Mouse (Mus musculus) megakaryocyte progenitor cell, adult 5-6 weeks (primary cell): ENCODE data around the gene Wfdc11. TPM values are rescaled to one million over a fixed set of nuclear protein-coding genes. Genes with fewer than 3 reads are reported as not detected.
"Not testable (repeated sequence)": the region's sequence is repeated elsewhere in the genome, so short reads cannot be mapped to it uniquely, and the experiment has no call there.

Experiments
- ATAC-seq: replicated peaks from 2 replicates; pipeline ENCODE4 v1.8.0; 2016; ENCODE audit warnings: mild to moderate bottlenecking, moderate TSS enrichment, inconsistent platforms; ENCODE audit not compliant: poor library complexity
- total RNA-seq, 2 experiments: library from RNA; stranded (forward) in 1 of 2; stranded (reverse) in 1 of 2; fragments of 157-497, 149-512 nt in 1 of 2; fragments of 200-1000 nt in 1 of 2; gene quantifications; 2 replicates each; pipeline versions ENCODE4 v1.2.3 to v1.2.4; 2015 to 2017

Wfdc11 gene
- total RNA-seq, 2 experiments from 2014 or later: not detected

DNA sequence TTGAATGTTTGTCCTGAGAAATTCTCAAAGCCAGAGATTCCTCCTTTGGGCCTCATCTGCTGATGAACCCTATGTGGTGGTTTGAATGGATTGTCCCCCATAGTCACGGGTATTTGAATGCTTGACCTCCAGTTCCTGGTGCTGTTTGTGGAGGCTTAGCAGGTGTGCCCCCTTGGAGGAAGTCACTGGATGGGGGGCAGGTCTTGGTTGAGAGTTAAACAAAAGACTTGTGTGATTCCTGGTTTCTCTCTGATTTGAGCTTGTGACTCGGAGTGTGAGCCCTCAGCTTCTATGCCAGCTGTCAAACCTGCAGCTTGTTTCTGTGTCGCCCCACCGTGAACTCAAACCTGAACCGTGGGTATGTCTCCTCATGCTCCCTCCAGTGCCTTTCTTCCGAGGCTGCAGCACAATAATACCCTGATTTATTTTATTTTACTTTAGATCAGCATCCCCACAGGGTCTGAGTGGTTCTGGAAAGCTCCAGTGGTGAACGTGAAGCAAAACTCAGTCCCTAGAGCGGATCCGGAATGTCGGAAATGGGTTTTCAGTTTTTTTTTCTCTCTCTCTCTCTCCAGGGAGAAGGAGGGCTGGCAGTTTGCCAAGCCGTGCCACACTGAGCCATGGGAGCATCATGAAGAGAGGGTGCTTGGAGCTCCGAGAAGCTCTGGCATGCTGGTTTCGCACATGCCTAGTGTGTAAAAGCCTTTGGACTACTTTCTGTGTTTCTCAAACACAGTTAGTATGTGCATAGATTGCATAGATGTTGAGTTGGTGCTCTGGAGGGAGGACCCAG is 31.8 kb downstream of the Wfdc11 start:
- ATAC-seq: no peak

DNA sequence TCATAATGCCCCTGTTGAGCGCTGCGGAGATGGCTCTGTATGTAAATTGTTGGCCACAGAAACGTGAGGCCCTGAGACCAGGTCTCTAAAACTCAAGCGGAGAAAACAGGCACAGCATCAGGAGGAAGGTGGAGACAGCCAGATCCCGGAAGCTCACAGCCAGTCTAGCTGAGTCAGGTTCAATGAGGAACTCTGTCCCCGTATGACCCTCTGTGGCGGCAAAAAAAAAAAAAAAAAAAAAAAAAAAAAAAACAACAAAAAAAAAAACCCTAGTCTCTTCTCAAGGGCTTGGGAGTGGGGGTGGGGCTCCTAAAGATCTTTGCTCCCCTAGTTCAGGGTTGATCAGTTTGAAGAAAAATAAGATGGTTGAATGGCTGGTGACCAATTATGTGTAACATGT is 32.8 kb downstream of the Wfdc11 start:
- peak; percentile 96 for ATAC-seq

GRCm38 (mm10) chr2:164638696-164639095 is 35.2 kb downstream of the Wfdc11 start, which contains the start of gene Wfdc16:
TSS of gene Wfdc16 (minus strand) at chr2:164638796.
- no peak for ATAC-seq

GRCm38 (mm10) chr2:164635266-164635665 is 38.6 kb downstream of the Wfdc11 start:
- no peak for ATAC-seq

DNA sequence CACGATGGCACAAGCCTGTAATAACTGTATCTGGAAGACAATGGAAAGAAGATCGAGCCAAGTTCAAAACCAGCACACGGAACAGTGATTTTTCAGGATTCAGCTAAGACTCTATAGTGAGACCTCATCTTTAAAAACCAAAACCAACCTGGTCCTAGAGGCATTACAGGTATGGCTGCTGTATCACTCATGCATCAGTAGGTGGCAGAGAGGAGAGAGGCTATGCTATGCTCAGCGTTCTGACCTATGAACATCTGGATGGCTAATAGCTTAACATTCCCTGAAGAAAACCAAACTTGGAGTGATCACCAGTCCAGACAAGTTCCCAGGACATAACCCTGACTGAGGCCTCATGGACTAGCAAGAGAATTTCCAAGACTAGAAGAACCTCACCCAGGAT is 52.1 kb downstream of the Wfdc11 start:
- ATAC-seq: no peak

GRCm38 (mm10) chr2:164619050-164619449 is 54.8 kb downstream of the Wfdc11 start:
- no peak for ATAC-seq

GRCm38 (mm10) chr2:164615386-164615785 is 58.5 kb downstream of the Wfdc11 start:
- ATAC-seq: no peak

DNA sequence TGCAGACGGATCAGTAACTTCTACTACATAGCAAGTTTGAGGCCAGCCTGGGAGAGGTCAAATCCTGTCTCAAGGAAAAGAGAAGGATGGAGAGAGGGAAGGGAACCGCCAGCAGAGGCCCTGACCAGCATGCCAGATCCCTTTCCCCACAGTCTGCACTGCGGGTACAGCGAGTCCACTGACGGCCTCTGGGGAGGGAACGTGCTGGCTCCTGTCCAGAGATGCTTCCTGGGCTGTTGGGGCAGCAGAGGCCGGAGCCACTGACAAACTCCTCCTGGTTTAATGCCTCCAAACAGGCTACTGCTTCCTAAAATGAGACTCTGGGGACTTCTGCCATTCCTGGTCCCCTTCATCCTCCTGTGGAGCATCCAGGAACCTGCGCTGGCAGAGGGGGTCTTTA is 60.4 kb downstream of the Wfdc11 start, which contains the start of the genes Wfdc6b and Wfdc8:
TSS of gene Wfdc6b (plus strand) at position 52 of the 400 bp plus-strand sequence.
TSS of gene Wfdc8 (minus strand) at position 156 of the 400 bp plus-strand sequence.
- ATAC-seq: not testable (repeated sequence)

Other genes with a start within 250 kb of the Wfdc11 start
Only the 30 nearest of the 32 such genes appear.
- gene Sys1, start 217.1 kb downstream of the Wfdc11 start, total RNA-seq (2015): 39.1 and 39.5 TPM in 2 replicates
- 11.2 and 20.0 TPM in 2 replicates for gene Sys1, start 217.1 kb downstream of the Wfdc11 start, total RNA-seq (2017)
- gene Gm20458, start 213.1 kb downstream of the Wfdc11 start, total RNA-seq (2015): not detected in 2 replicates
- gene Gm20458, start 213.1 kb downstream of the Wfdc11 start, total RNA-seq (2017): not detected in 2 replicates
- not detected in 2 replicates for gene Trp53tg5, start 200.4 kb downstream of the Wfdc11 start, total RNA-seq (2015)
- gene Trp53tg5, start 200.4 kb downstream of the Wfdc11 start, total RNA-seq (2017): not detected in 2 replicates
- 1.1 and 2.7 TPM in 2 replicates for gene Dbndd2, start 188.0 kb downstream of the Wfdc11 start, total RNA-seq (2015)
- 0.04 and 0.47 TPM in 2 replicates for gene Dbndd2, start 188.0 kb downstream of the Wfdc11 start, total RNA-seq (2017)
- gene Pigt, start 176.6 kb downstream of the Wfdc11 start, total RNA-seq (2015): 75.1 and 80.0 TPM in 2 replicates
- gene Pigt, start 176.6 kb downstream of the Wfdc11 start, total RNA-seq (2017): 34.3 and 42.0 TPM in 2 replicates
- not detected in 2 replicates for gene Wfdc2, start 111.7 kb downstream of the Wfdc11 start, total RNA-seq (2015)
- gene Wfdc2, start 111.7 kb downstream of the Wfdc11 start, total RNA-seq (2017): 1.8 TPM in 1 of 2 replicates, not detected in the other
- gene Spint3, start 100.6 kb downstream of the Wfdc11 start, total RNA-seq (2015): not detected in 2 replicates
- gene Spint3, start 100.6 kb downstream of the Wfdc11 start, total RNA-seq (2017): not detected in 2 replicates
- gene Wfdc6a, start 88.6 kb downstream of the Wfdc11 start, total RNA-seq (2015): not detected in 2 replicates
- not detected in 2 replicates for gene Wfdc6a, start 88.6 kb downstream of the Wfdc11 start, total RNA-seq (2017)
- not detected in 2 replicates for gene Eppin, start 80.5 kb downstream of the Wfdc11 start, total RNA-seq (2015)
- gene Eppin, start 80.5 kb downstream of the Wfdc11 start, total RNA-seq (2017): not detected in 2 replicates
- gene Wfdc6b, start 60.6 kb downstream of the Wfdc11 start, total RNA-seq (2015): not detected in 2 replicates
- gene Wfdc6b, start 60.6 kb downstream of the Wfdc11 start, total RNA-seq (2017): not detected in 2 replicates
- not detected in 2 replicates for gene Wfdc8, start 60.5 kb downstream of the Wfdc11 start, total RNA-seq (2015)
- gene Wfdc8, start 60.5 kb downstream of the Wfdc11 start, total RNA-seq (2017): not detected in 2 replicates
- gene Wfdc16, start 35.3 kb downstream of the Wfdc11 start, total RNA-seq (2015): 0.56 TPM in 1 of 2 replicates, not detected in the other
- 0.08 TPM in 1 of 2 replicates, not detected in the other for gene Wfdc16, start 35.3 kb downstream of the Wfdc11 start, total RNA-seq (2017)
- not detected in 2 replicates for gene Wfdc10, start 18.0 kb downstream of the Wfdc11 start, total RNA-seq (2015)
- gene Wfdc10, start 18.0 kb downstream of the Wfdc11 start, total RNA-seq (2017): not detected in 2 replicates
- gene Wfdc9, start 17.5 kb downstream of the Wfdc11 start, total RNA-seq (2015): not detected in 2 replicates
- not detected in 2 replicates for gene Wfdc9, start 17.5 kb downstream of the Wfdc11 start, total RNA-seq (2017)
- gene Wfdc13, start 11.0 kb upstream of the Wfdc11 start, total RNA-seq (2015): not detected in 2 replicates
- gene Wfdc13, start 11.0 kb upstream of the Wfdc11 start, total RNA-seq (2017): not detected in 2 replicates
- not detected in 2 replicates for gene Spint4, start 24.4 kb upstream of the Wfdc11 start, total RNA-seq (2015)
- not detected in 2 replicates for gene Spint4, start 24.4 kb upstream of the Wfdc11 start, total RNA-seq (2017)
- gene Spint5, start 41.2 kb upstream of the Wfdc11 start, total RNA-seq (2015): not detected in 2 replicates
- gene Spint5, start 41.2 kb upstream of the Wfdc11 start, total RNA-seq (2017): not detected in 2 replicates
- gene Wfdc3, start 71.8 kb upstream of the Wfdc11 start, total RNA-seq (2015): 0.20 and 0.29 TPM in 2 replicates
- gene Wfdc3, start 71.8 kb upstream of the Wfdc11 start, total RNA-seq (2017): 0.41 TPM in 1 of 2 replicates, not detected in the other
- gene Dnttip1, start 71.9 kb upstream of the Wfdc11 start, total RNA-seq (2015): 24.1 and 31.3 TPM in 2 replicates
- gene Dnttip1, start 71.9 kb upstream of the Wfdc11 start, total RNA-seq (2017): 32.0 and 38.4 TPM in 2 replicates
- 271 and 279 TPM in 2 replicates for gene Ube2c, start 95.8 kb upstream of the Wfdc11 start, total RNA-seq (2015)
- gene Ube2c, start 95.8 kb upstream of the Wfdc11 start, total RNA-seq (2017): 142 and 184 TPM in 2 replicates
- gene Tnnc2, start 105.9 kb upstream of the Wfdc11 start, total RNA-seq (2015): not detected in 2 replicates
- gene Tnnc2, start 105.9 kb upstream of the Wfdc11 start, total RNA-seq (2017): not detected in 2 replicates
- 0.42 and 0.49 TPM in 2 replicates for gene Snx21, start 111.7 kb upstream of the Wfdc11 start, total RNA-seq (2015)
- gene Snx21, start 111.7 kb upstream of the Wfdc11 start, total RNA-seq (2017): 0.37 and 0.88 TPM in 2 replicates
- gene Acot8, start 130.8 kb upstream of the Wfdc11 start, total RNA-seq (2015): 13.2 and 14.2 TPM in 2 replicates
- 22.2 and 26.4 TPM in 2 replicates for gene Acot8, start 130.8 kb upstream of the Wfdc11 start, total RNA-seq (2017)
- 4.3 and 6.7 TPM in 2 replicates for gene Zswim3, start 131.0 kb upstream of the Wfdc11 start, total RNA-seq (2015)
- 2.5 and 2.8 TPM in 2 replicates for gene Zswim3, start 131.0 kb upstream of the Wfdc11 start, total RNA-seq (2017)
- gene Zswim1, start 148.6 kb upstream of the Wfdc11 start, total RNA-seq (2015): 6.3 and 9.0 TPM in 2 replicates
- gene Zswim1, start 148.6 kb upstream of the Wfdc11 start, total RNA-seq (2017): 3.1 and 4.4 TPM in 2 replicates
- gene Spata25, start 154.4 kb upstream of the Wfdc11 start, total RNA-seq (2015): not detected in 2 replicates
- not detected in 2 replicates for gene Spata25, start 154.4 kb upstream of the Wfdc11 start, total RNA-seq (2017)
- 69.5 and 69.8 TPM in 2 replicates for gene Ctsa, start 158.8 kb upstream of the Wfdc11 start, total RNA-seq (2015)
- 71.5 and 77.0 TPM in 2 replicates for gene Ctsa, start 158.8 kb upstream of the Wfdc11 start, total RNA-seq (2017)
- gene Neurl2, start 159.4 kb upstream of the Wfdc11 start, total RNA-seq (2015): 3.4 and 4.3 TPM in 2 replicates
- 0.57 and 1.9 TPM in 2 replicates for gene Neurl2, start 159.4 kb upstream of the Wfdc11 start, total RNA-seq (2017)
- 0.10 TPM in 1 of 2 replicates, not detected in the other for gene Pltp, start 183.6 kb upstream of the Wfdc11 start, total RNA-seq (2015)
- gene Pltp, start 183.6 kb upstream of the Wfdc11 start, total RNA-seq (2017): not detected in 2 replicates
- gene Pcif1, start 205.2 kb upstream of the Wfdc11 start, total RNA-seq (2015): 34.1 and 36.3 TPM in 2 replicates
- 21.7 and 40.4 TPM in 2 replicates for gene Pcif1, start 205.2 kb upstream of the Wfdc11 start, total RNA-seq (2017)